Mouse (Mus musculus): ENCODE measurements around the gene Zfp428. TPM values are rescaled to one million over a fixed set of nuclear protein-coding genes. Genes with fewer than 3 reads are reported as not detected.

Zfp428 gene
- total and polyA plus RNA-seq, 3 experiments = 1.7 to 39.9 (median 4.4) TPM

DNA sequence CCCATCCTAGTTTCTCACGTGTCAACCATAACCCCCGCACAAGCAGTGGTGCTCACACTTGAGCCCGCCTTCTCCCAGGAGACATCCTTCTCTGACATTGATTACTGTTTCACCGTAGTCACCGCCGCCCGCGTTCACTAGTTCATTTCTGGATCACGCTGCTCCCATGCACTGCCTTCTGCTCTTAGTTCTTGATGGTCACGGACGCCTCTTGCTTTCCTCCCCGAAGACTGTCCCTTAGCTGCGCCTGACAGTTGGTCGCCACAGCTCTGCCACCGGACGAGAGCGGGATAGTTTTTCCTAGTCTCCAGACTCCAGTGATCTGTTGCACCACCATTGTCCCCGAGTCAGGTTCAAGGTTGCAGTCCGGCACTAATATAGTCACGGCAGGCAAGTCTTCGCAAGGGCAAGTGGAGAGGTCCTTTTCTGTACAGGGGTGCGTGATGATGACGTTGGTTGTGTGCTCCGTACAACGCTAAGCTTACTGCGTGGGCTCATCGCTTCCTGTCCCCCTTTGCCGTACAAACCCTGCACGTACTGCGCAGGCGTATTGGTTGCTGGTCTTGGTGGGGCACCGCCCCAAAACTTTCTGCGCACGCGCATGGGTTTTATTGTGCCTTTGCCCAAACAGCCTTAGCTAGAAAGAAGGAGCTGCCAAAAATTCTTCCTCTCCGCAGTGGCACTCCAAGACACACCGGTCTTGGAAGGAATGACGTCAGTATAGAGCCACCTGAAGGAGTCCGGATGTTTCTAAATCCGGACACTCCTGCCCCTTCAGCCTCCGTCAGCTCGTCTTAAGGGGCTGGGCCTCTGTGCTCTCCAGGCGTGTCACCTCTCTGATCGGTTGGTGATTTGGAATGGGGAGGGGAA lies 23.5 kb downstream of the Zfp428 start, which contains the start of gene Irgq:
Irgq (plus strand) TSS at position 628 of the 870 bp plus-strand sequence.
- ATAC-seq (ENCODE audit: extremely low read depth, insufficient number of reproducible peaks, low FRiP score, poor library complexity, severe bottlenecking) (peak; percentile 98), DNase-seq (ENCODE audit: low spot score) (peak; percentile 90)
- peaks cover 43% of the 10 kb centered on the region for H3K36me3 ChIP-seq (replicated peaks)
- H3K9me3 ChIP-seq (replicated peaks) = no peaks in the 10 kb centered on the region
- peaks cover 3% of the 10 kb centered on the region; the same call in 1 of the 2 replicates for H3K27me3 ChIP-seq (ENCODE audit: insufficient read depth, low read length)
- no peak for TF ChIP-seq TAL1 (conservative IDR thresholded peaks at IDR 0.05; ENCODE audit: low read depth, low read length)
- TF ChIP-seq POLR2AphosphoS5 (IDR thresholded peaks at IDR 0.05; ENCODE audit: insufficient replicate concordance, low read depth, low read length) = 0 out of 2 replicates have a peak, but pooled peaks have one; percentile 56
- peaks cover 32% of the 10 kb centered on the region for H3K4me1 ChIP-seq (ENCODE audit: insufficient read depth, low read depth, low read length)
- H3K4me3 ChIP-seq (ENCODE audit: low read depth, low read length) = peak within 1 kb of the TSS; percentile 74

DNA sequence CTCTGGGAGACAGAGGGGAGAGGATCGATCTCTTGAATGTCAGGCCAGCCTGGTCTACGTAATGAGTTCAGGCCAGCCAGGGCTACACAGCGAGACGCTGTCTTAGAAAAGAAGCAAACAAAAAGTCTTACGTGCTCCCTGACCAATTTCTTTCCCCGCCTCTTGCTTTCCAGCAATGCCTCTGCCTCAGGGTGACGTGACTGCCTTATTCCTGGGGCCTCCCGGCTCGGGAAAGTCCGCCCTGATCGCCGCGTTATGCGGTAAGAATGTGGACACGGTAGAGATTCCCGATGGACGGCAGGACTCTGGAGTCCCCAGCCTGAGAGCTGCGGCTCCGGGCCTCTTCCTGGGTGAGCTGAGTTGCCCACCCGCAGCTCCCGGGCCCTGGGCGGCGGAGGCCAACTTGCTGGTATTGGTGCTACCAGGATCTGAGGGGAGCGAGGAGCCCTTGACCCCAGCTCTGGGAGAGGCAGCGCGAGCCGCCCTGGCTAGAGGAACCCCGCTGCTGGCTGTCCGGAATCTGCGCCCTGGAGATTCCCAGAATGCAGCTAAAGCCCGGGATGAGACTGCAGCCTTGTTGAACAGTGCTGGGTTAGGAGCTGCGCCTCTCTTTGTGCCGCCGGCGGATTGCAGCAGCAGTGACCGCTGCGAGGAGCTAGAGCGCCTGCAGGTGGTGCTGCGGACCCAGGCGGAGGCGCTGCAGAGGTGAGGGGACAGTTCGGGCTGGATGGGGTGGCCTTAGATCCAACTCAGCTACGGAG lies 24.6 kb downstream of the Zfp428 start:
- H3K36me3 ChIP-seq (replicated peaks) = peaks cover 54% of the 10 kb centered on the region
- H3K27me3 ChIP-seq (ENCODE audit: insufficient read depth, low read length) = peaks cover 3% of the 10 kb centered on the region; the same call in 1 of the 2 replicates
- ATAC-seq (ENCODE audit: extremely low read depth, insufficient number of reproducible peaks, low FRiP score, poor library complexity, severe bottlenecking) (no peak), DNase-seq (ENCODE audit: low spot score) (no peak)
- TF ChIP-seq CTCF (IDR thresholded peaks at IDR 0.05; ENCODE audit: low read depth, low read length) (no peak), GATA2 (IDR thresholded peaks at IDR 0.05; ENCODE audit: borderline replicate concordance, low read depth, low read length) (no peak)
- peaks cover 32% of the 10 kb centered on the region for H3K4me1 ChIP-seq (ENCODE audit: insufficient read depth, low read depth, low read length)
- H3K4me3 ChIP-seq (ENCODE audit: low read depth, low read length) = peak overlapping the region; percentile 74
- no peaks in the 10 kb centered on the region for H3K9me3 ChIP-seq (replicated peaks)

DNA sequence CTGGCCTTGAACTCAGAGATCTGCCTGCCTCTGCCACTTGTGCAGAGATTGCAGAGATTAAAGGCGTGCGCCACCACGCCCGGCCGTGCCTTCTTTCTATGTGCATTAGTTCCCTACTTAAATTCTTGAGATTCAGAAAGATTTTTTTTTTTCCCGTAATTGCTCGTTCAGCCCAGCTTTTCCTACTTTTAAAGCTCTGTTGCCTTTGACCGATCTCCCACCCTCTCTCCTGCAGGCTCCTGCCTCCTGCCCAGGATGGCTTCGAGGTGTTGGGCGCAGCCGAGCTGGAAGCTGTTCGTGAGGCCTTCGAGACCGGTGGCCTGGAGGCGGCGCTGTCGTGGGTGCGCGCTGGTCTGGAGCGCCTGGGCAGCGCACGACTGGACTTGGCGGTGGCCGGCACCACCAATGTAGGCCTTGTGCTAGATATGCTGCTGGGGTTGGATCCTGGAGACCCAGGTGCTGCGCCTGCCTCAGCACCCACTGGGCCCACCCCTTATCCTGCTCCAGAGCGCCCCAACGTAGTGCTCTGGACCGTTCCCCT lies 26.3 kb downstream of the Zfp428 start:
- H3K4me3 ChIP-seq (ENCODE audit: low read depth, low read length) = no peak overlapping the region
- H3K9me3 ChIP-seq (replicated peaks) = no peaks in the 10 kb centered on the region
- TF ChIP-seq CTCF (IDR thresholded peaks at IDR 0.05; ENCODE audit: low read depth, low read length) = no peak
- no peak for TF ChIP-seq GATA2 (IDR thresholded peaks at IDR 0.05; ENCODE audit: borderline replicate concordance, low read depth, low read length)
- no peak for TF ChIP-seq POLR2AphosphoS5 (IDR thresholded peaks at IDR 0.05; ENCODE audit: insufficient replicate concordance, low read depth, low read length)
- TF ChIP-seq GATA1 (IDR thresholded peaks at IDR 0.05; ENCODE audit: borderline replicate concordance, low read length) = no peak
- no peak for TF ChIP-seq TAL1 (conservative IDR thresholded peaks at IDR 0.05; ENCODE audit: low read depth, low read length)
- H3K27me3 ChIP-seq (ENCODE audit: insufficient read depth, low read length) = no peaks in the 10 kb centered on the region
- DNase-seq (ENCODE audit: low spot score) = no peak
- H3K36me3 ChIP-seq (replicated peaks) = peaks cover 54% of the 10 kb centered on the region
- peaks cover 27% of the 10 kb centered on the region for H3K4me1 ChIP-seq (ENCODE audit: insufficient read depth, low read depth, low read length)
- ATAC-seq (ENCODE audit: extremely low read depth, insufficient number of reproducible peaks, low FRiP score, poor library complexity, severe bottlenecking) = no peak

DNA sequence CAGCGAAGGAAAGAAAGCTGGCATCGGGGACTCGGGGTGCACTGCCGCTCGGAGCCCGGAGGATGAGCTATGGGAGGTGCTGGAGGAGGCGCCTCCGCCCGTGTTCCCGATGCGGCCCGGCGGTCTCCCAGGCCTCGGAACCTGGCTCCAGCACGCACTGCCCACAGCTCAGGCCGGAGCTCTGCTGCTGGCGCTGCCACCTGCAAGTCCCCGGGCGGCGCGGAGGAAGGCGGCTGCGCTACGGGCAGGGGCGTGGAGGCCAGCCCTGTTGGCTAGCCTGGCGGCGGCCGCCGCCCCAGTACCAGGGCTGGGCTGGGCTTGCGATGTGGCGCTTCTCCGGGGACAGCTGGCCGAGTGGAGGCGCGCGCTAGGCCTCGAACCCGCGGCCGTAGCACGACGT lies 27.0 kb downstream of the Zfp428 start:
- Histone ChIP-seq H3K27me3 (ENCODE audit: insufficient read depth, low read length) (no peaks in the 10 kb centered on the region), H3K36me3 (replicated peaks) (peaks cover 52% of the 10 kb centered on the region), H3K4me3 (ENCODE audit: low read depth, low read length) (no peak overlapping the region), H3K4me1 (ENCODE audit: insufficient read depth, low read depth, low read length) (peaks cover 26% of the 10 kb centered on the region), H3K9me3 (replicated peaks) (no peaks in the 10 kb centered on the region)
- TF ChIP-seq CTCF (IDR thresholded peaks at IDR 0.05; ENCODE audit: low read depth, low read length) = no peak
- no peak for TF ChIP-seq POLR2AphosphoS5 (IDR thresholded peaks at IDR 0.05; ENCODE audit: insufficient replicate concordance, low read depth, low read length)
- no peak for TF ChIP-seq GATA1 (IDR thresholded peaks at IDR 0.05; ENCODE audit: borderline replicate concordance, low read length)
- no peak for TF ChIP-seq GATA2 (IDR thresholded peaks at IDR 0.05; ENCODE audit: borderline replicate concordance, low read depth, low read length)
- TF ChIP-seq TAL1 (conservative IDR thresholded peaks at IDR 0.05; ENCODE audit: low read depth, low read length) = no peak
- DNase-seq (ENCODE audit: low spot score) (no peak), ATAC-seq (ENCODE audit: extremely low read depth, insufficient number of reproducible peaks, low FRiP score, poor library complexity, severe bottlenecking) (no peak)

DNA sequence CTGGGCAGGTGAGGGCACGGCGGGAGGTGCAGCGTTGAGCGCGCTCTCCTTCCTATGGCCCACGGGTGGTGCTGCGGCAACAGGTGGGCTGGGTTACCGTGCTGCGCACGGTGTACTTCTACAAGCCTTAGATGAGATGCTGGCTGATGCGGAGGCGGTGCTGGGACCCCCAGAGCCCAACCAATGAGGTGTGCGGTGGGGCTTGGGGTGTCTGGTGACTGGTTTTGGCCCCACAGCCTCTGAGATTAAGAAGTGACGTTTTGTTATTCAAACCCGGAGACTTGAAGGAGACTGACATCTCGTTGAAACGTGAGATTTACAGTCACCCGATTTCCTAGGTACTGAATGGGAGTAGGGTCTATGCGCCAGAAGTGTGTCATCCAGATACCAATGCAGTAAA lies 27.5 kb downstream of the Zfp428 start:
- no peak for DNase-seq (ENCODE audit: low spot score)
- H3K9me3 ChIP-seq (replicated peaks) = no peaks in the 10 kb centered on the region
- no peak for ATAC-seq (ENCODE audit: extremely low read depth, insufficient number of reproducible peaks, low FRiP score, poor library complexity, severe bottlenecking)
- H3K27me3 ChIP-seq (ENCODE audit: insufficient read depth, low read length) = no peaks in the 10 kb centered on the region
- H3K4me1 ChIP-seq (ENCODE audit: insufficient read depth, low read depth, low read length) = peaks cover 22% of the 10 kb centered on the region
- no peak overlapping the region for H3K4me3 ChIP-seq (ENCODE audit: low read depth, low read length)
- peaks cover 51% of the 10 kb centered on the region for H3K36me3 ChIP-seq (replicated peaks)
- no peak for TF ChIP-seq POLR2AphosphoS5 (IDR thresholded peaks at IDR 0.05; ENCODE audit: insufficient replicate concordance, low read depth, low read length)
- no peak for TF ChIP-seq GATA1 (IDR thresholded peaks at IDR 0.05; ENCODE audit: borderline replicate concordance, low read length)
- no peak for TF ChIP-seq GATA2 (IDR thresholded peaks at IDR 0.05; ENCODE audit: borderline replicate concordance, low read depth, low read length)
- no peak for TF ChIP-seq CTCF (IDR thresholded peaks at IDR 0.05; ENCODE audit: low read depth, low read length)
- no peak for TF ChIP-seq TAL1 (conservative IDR thresholded peaks at IDR 0.05; ENCODE audit: low read depth, low read length)

DNA sequence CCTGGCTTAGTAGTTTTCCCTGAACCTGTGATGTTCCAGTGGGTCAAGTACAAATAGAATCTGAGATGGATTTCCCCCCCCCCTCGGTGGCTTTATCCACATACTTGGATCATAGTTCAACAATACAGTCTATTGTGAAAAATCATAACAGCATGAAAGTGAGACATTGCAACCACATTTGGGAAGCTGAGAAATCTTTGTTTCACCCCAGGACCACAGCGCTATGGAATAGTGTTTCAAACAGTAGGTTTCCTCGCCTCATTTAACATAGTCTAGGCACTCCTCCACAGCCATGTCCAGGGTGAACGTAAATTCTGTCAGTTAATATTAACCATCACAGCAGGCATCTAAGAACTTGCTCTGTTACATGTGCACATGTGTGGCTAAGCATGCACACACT lies 30.3 kb downstream of the Zfp428 start:
- H3K9me3 ChIP-seq (replicated peaks) = no peaks in the 10 kb centered on the region
- H3K27me3 ChIP-seq (ENCODE audit: insufficient read depth, low read length) = peaks cover 12% of the 10 kb centered on the region
- H3K4me1 ChIP-seq (ENCODE audit: insufficient read depth, low read depth, low read length) = peaks cover 3% of the 10 kb centered on the region; the same call in 1 of the 2 replicates
- TF ChIP-seq CTCF (IDR thresholded peaks at IDR 0.05; ENCODE audit: low read depth, low read length) = no peak
- DNase-seq (ENCODE audit: low spot score) (no peak), ATAC-seq (ENCODE audit: extremely low read depth, insufficient number of reproducible peaks, low FRiP score, poor library complexity, severe bottlenecking) (no peak)
- no peak overlapping the region for H3K4me3 ChIP-seq (ENCODE audit: low read depth, low read length)
- H3K36me3 ChIP-seq (replicated peaks) = peaks cover 42% of the 10 kb centered on the region
